Mouse (Mus musculus) lung, postnatal 14 days (tissue): ENCODE data around the gene Zic3.

Experiments used
- DNase-seq: peaks from one replicate; pipeline ENCODE4 v3.0.0; 2021

Gene Zic3

GRCm38 (mm10) chrX:58022400-58022799 is at the start of gene Zic3:
Gene Zic3, plus strand, starts transcription at chrX:58022700.
- no peak for DNase-seq

- DNase-seq: no peak
Observed at GRCm38 (mm10) chrX:57982351-57982750, 40.1 kb upstream of the Zic3 start.

GRCm38 (mm10) chrX:57987455-57988109 is 34.9 kb upstream of the Zic3 start:
- DNase-seq: no peak

- DNase-seq: no peak
Observed at GRCm38 (mm10) chrX:58013391-58013790, 9.1 kb upstream of the Zic3 start.

- DNase-seq: no peak
Observed at GRCm38 (mm10) chrX:58014093-58014492, 8.4 kb upstream of the Zic3 start.

- no peak for DNase-seq
Observed at GRCm38 (mm10) chrX:58014761-58015160, 7.7 kb upstream of the Zic3 start.

GRCm38 (mm10) chrX:58015336-58015945 is 7.1 kb upstream of the Zic3 start:
- no peak for DNase-seq

GRCm38 (mm10) chrX:58018720-58019119 is 3.8 kb upstream of the Zic3 start:
- DNase-seq: no peak

GRCm38 (mm10) chrX:58019257-58019953 is 3.1 kb upstream of the Zic3 start:
- no peak for DNase-seq

- no peak for DNase-seq
Observed at GRCm38 (mm10) chrX:58027631-58028030, 5.1 kb downstream of the Zic3 start.

GRCm38 (mm10) chrX:58028082-58028481 is 5.6 kb downstream of the Zic3 start:
- no peak for DNase-seq

- no peak for DNase-seq
Observed at GRCm38 (mm10) chrX:58028858-58029257, 6.4 kb downstream of the Zic3 start.

- DNase-seq: no peak
Observed at GRCm38 (mm10) chrX:58030100-58030834, 7.8 kb downstream of the Zic3 start.

GRCm38 (mm10) chrX:58030835-58031670 is 8.6 kb downstream of the Zic3 start:
- no peak for DNase-seq

- DNase-seq: no peak
Observed at GRCm38 (mm10) chrX:58031671-58032605, 9.4 kb downstream of the Zic3 start.

GRCm38 (mm10) chrX:58032622-58033021 is 10.1 kb downstream of the Zic3 start:
- DNase-seq: no peak

- no peak for DNase-seq
Observed at GRCm38 (mm10) chrX:58033521-58033920, 11.0 kb downstream of the Zic3 start.

- no peak for DNase-seq
Observed at GRCm38 (mm10) chrX:58038061-58039007, 15.8 kb downstream of the Zic3 start.

GRCm38 (mm10) chrX:58039703-58040102 is 17.2 kb downstream of the Zic3 start:
- DNase-seq: no peak

GRCm38 (mm10) chrX:58041865-58042264 is 19.4 kb downstream of the Zic3 start:
- DNase-seq: no peak
